Mouse (Mus musculus) MEL (cell line): ENCODE results near the gene Tcf19. TPM values are rescaled to one million over a fixed set of nuclear protein-coding genes. Genes with fewer than 3 reads are reported as not detected.
A peak's percentile ranks its signal among the peaks of the same experiment; 100 is the strongest.

Experiments
- DNase-seq: peaks from one replicate; pipeline ENCODE4 v3.0.0; 2011; ENCODE audit warnings: low read depth, low spot score
- H3K27ac ChIP-seq: 2 replicates; pipeline ENCODE4 v1.5.1; 2012; ENCODE audit warnings: low read depth, mild to moderate bottlenecking, control low read depth, low read length, moderate library complexity; ENCODE audit not compliant: control insufficient read depth
- H3K27me3 ChIP-seq, 2 experiments: fragments of 150-350 bp in 1 of 2; sonication (generic) in 1 of 2; 2 replicates each; pipeline ENCODE4 v1.6.1; 2012; ENCODE audit warnings: low read length in 2 of 2, mild to moderate bottlenecking in 2 of 2, improper control_type of control experiment in 1 of 2, moderate library complexity in 1 of 2; ENCODE audit not compliant: insufficient read depth in 2 of 2, control insufficient read depth in 1 of 2
- H3K36me3 ChIP-seq, 2 experiments: 2 replicates each; pipeline ENCODE4 v1.6.1; 2012 to 2014; ENCODE audit warnings: low read length in 2 of 2, improper control_type of control experiment in 1 of 2, inconsistent platforms in 1 of 2, mild to moderate bottlenecking in 1 of 2; ENCODE audit not compliant: insufficient read depth in 2 of 2, control insufficient read depth in 1 of 2
- H3K4me1 ChIP-seq, 2 experiments: fragments of 150-350 bp in 1 of 2; sonication (generic) in 1 of 2; 2 replicates each; pipeline ENCODE4 v1.6.1; 2012; ENCODE audit warnings: low read length in 2 of 2, improper control_type of control experiment in 1 of 2, mild to moderate bottlenecking in 1 of 2; ENCODE audit not compliant: insufficient read depth in 2 of 2, control insufficient read depth in 1 of 2
- H3K4me3 ChIP-seq, 2 experiments: fragments of 150-350 bp in 1 of 2; sonication (generic) in 1 of 2; 2 replicates each; pipeline ENCODE4 v1.5.1; 2012; ENCODE audit warnings: low read depth in 2 of 2, low read length in 2 of 2, mild to moderate bottlenecking in 2 of 2, moderate library complexity in 2 of 2, control low read depth in 1 of 2, improper control_type of control experiment in 1 of 2; ENCODE audit not compliant: control insufficient read depth in 1 of 2, insufficient read depth in 1 of 2
- H3K79me2 ChIP-seq: 2 replicates; pipeline ENCODE4 v1.6.1; 2012; ENCODE audit warnings: mild to moderate bottlenecking, low read length, moderate library complexity; ENCODE audit not compliant: control insufficient read depth, poor library complexity, insufficient read depth
- H3K9ac ChIP-seq: 2 replicates; pipeline ENCODE4 v1.6.1; 2012; ENCODE audit warnings: low read depth, mild to moderate bottlenecking, control low read depth, low read length, moderate library complexity; ENCODE audit not compliant: control insufficient read depth, poor library complexity, severe bottlenecking
- H3K9me3 ChIP-seq: fragments of 150-350 bp; sonication (generic); replicated peaks from 2 replicates; pipeline ENCODE4 v1.6.1; 2012; ENCODE audit warnings: mild to moderate bottlenecking, low read length, improper control_type of control experiment, moderate library complexity; ENCODE audit not compliant: insufficient read depth
- CHD2 ChIP-seq: IDR thresholded peaks from 2 replicates; pipeline ENCODE4 v1.6.1; 2011; ENCODE audit warnings: low read length, improper control_type of control experiment
- CTCF ChIP-seq, 3 experiments: IDR thresholded peaks in 2 of 3; conservative IDR thresholded peaks in 1 of 3; 2 replicates each; pipeline ENCODE4 v1.5.1; 2011 to 2012; ENCODE audit warnings: low read length in 3 of 3, low read depth in 2 of 3, mild to moderate bottlenecking in 2 of 3, improper control_type of control experiment in 1 of 3, inconsistent platforms in 1 of 3, mixed read lengths in 1 of 3, moderate library complexity in 1 of 3; ENCODE audit not compliant: control insufficient read depth in 1 of 3, insufficient read depth in 1 of 3, poor library complexity in 1 of 3, severe bottlenecking in 1 of 3
- E2F4 ChIP-seq: IDR thresholded peaks from 2 replicates; pipeline ENCODE4 v1.6.1; 2011; ENCODE audit warnings: low read depth, low read length, improper control_type of control experiment, borderline replicate concordance
- ELF1 ChIP-seq: IDR thresholded peaks from 2 replicates; pipeline ENCODE4 v1.6.1; 2014; ENCODE audit warnings: low read depth, mild to moderate bottlenecking, inconsistent platforms, low read length, improper control_type of control experiment, moderate library complexity
- EP300 ChIP-seq, 2 experiments: IDR thresholded peaks; 2 replicates each; pipeline ENCODE4 v1.6.1; 2011; ENCODE audit warnings: improper control_type of control experiment in 2 of 2, low read length in 2 of 2, low read depth in 1 of 2, mild to moderate bottlenecking in 1 of 2
- HCFC1 ChIP-seq: IDR thresholded peaks from 2 replicates; pipeline ENCODE4 v1.6.1; 2012; ENCODE audit warnings: low read depth, mild to moderate bottlenecking, inconsistent platforms, low read length, improper control_type of control experiment, moderate library complexity
- JUND ChIP-seq: IDR thresholded peaks from 2 replicates; pipeline ENCODE4 v1.6.1; 2011; ENCODE audit warnings: low read depth, mild to moderate bottlenecking, improper control_type of control experiment, low read length
- MAFK ChIP-seq: IDR thresholded peaks from 2 replicates; pipeline ENCODE4 v1.6.1; 2011; ENCODE audit warnings: low read depth, mild to moderate bottlenecking, low read length, improper control_type of control experiment, borderline replicate concordance
- MAX ChIP-seq: IDR thresholded peaks from 2 replicates; pipeline ENCODE4 v1.6.1; 2011; ENCODE audit warnings: low read length, improper control_type of control experiment
- MAZ ChIP-seq: IDR thresholded peaks from 2 replicates; pipeline ENCODE4 v1.6.1; 2012; ENCODE audit warnings: low read depth, mild to moderate bottlenecking, inconsistent platforms, low read length, improper control_type of control experiment
- MYC ChIP-seq: IDR thresholded peaks from 2 replicates; pipeline ENCODE4 v1.6.1; 2011; ENCODE audit warnings: low read depth, mild to moderate bottlenecking, low read length, improper control_type of control experiment, moderate library complexity
- NELFE ChIP-seq: IDR thresholded peaks from 2 replicates; pipeline ENCODE4 v1.6.1; 2011; ENCODE audit warnings: low read depth, low read length, improper control_type of control experiment
- NRF1 ChIP-seq: IDR thresholded peaks from 2 replicates; pipeline ENCODE4 v1.6.1; 2014; ENCODE audit warnings: low read depth, mild to moderate bottlenecking, inconsistent platforms, low read length, improper control_type of control experiment, moderate library complexity; ENCODE audit not compliant: poor library complexity, insufficient read depth, severe bottlenecking
- POLR2A ChIP-seq, 2 experiments: IDR thresholded peaks; 2 replicates each; pipeline ENCODE4 v1.6.1; 2011 to 2012; ENCODE audit warnings: low read length in 2 of 2, mild to moderate bottlenecking in 2 of 2, control low read depth in 1 of 2, improper control_type of control experiment in 1 of 2, low read depth in 1 of 2, moderate library complexity in 1 of 2; ENCODE audit not compliant: control insufficient read depth in 1 of 2, insufficient read depth in 1 of 2, poor library complexity in 1 of 2
- POLR2AphosphoS2 ChIP-seq: IDR thresholded peaks from 2 replicates; pipeline ENCODE4 v1.6.1; 2011; ENCODE audit warnings: low read length, improper control_type of control experiment
- POLR2AphosphoS5 ChIP-seq: IDR thresholded peaks from 2 replicates; pipeline ENCODE4 v1.6.1; 2012; ENCODE audit warnings: low read depth, borderline replicate concordance, mild to moderate bottlenecking, inconsistent platforms, low read length, moderate library complexity, mixed read lengths
- RAD21 ChIP-seq: IDR thresholded peaks from 2 replicates; pipeline ENCODE4 v1.6.1; 2011; ENCODE audit warnings: mild to moderate bottlenecking, low read depth, low read length, improper control_type of control experiment
- SIN3A ChIP-seq: IDR thresholded peaks from 2 replicates; pipeline ENCODE4 v1.6.1; 2012; ENCODE audit warnings: low read length, improper control_type of control experiment, inconsistent platforms
- SMC3 ChIP-seq: IDR thresholded peaks from 2 replicates; pipeline ENCODE4 v1.6.1; 2011; ENCODE audit warnings: low read depth, low read length, improper control_type of control experiment
- TAL1 ChIP-seq: IDR thresholded peaks from 2 replicates; pipeline ENCODE4 v1.6.1; 2012; ENCODE audit warnings: mild to moderate bottlenecking, inconsistent platforms, low read length, moderate library complexity, mixed read lengths
- TBP ChIP-seq: IDR thresholded peaks from 2 replicates; pipeline ENCODE4 v1.8.0; 2011; ENCODE audit warnings: low read depth, low read length, improper control_type of control experiment
- USF1 ChIP-seq: IDR thresholded peaks from 2 replicates; pipeline ENCODE4 v1.6.1; 2014; ENCODE audit warnings: low read depth, mild to moderate bottlenecking, inconsistent platforms, low read length, improper control_type of control experiment, moderate library complexity
- ZC3H11A ChIP-seq: IDR thresholded peaks from 2 replicates; pipeline ENCODE4 v1.6.1; 2012; ENCODE audit warnings: low read depth, mild to moderate bottlenecking, inconsistent platforms, low read length, improper control_type of control experiment
- ZKSCAN1 ChIP-seq: IDR thresholded peaks from 2 replicates; pipeline ENCODE4 v1.6.1; 2012; ENCODE audit warnings: low read depth, mild to moderate bottlenecking, inconsistent platforms, low read length, improper control_type of control experiment, moderate library complexity
- polyA plus RNA-seq, 2 experiments: library from polyadenylated mRNA; stranded (reverse) in 1 of 2; unstranded in 1 of 2; fragments of >175 nt in 1 of 2; fragments of >200 nt in 1 of 2; gene quantifications; 2 replicates each; pipeline versions ENCODE4 v1.2.1 to v1.2.4; 2012; ENCODE audit warnings: low replicate concordance in 2 of 2, low read depth in 1 of 2; ENCODE audit not compliant: insufficient read length in 2 of 2, insufficient read depth in 1 of 2, missing spikeins in 1 of 2
- total RNA-seq: library from RNA; depleted of rRNA; stranded (reverse); fragments of 300-350 nt; gene quantifications from 2 replicates; pipeline ENCODE4 v1.2.3, GENCODE M21; 2012

Gene Tcf19
- total and polyA plus RNA-seq, 3 experiments, result 16.6 to 25.7 TPM; not detected in 1

- DNase-seq, result no peak
- no peaks in the 10 kb centered on the region for H3K9me3 ChIP-seq
- H3K27me3 ChIP-seq, result no peaks in the 10 kb centered on the region
- H3K4me3 ChIP-seq, result no peak overlapping the region
- no peaks in the 10 kb centered on the region for H3K36me3 ChIP-seq
- H3K79me2 ChIP-seq, result no peaks in the 10 kb centered on the region
- H3K27ac ChIP-seq, result no peak overlapping the region
- TF ChIP-seq TAL1 (no peak), ZC3H11A (no peak), HCFC1 (no peak), NELFE (no peak), SMC3 (no peak), EP300 (IDR thresholded peaks at IDR 0.05; ENCODE audit: low read depth in 1 of 2, low read length in 2 of 2) (no peak), E2F4 (no peak), POLR2AphosphoS5 (no peak), USF1 (no peak), POLR2A (IDR thresholded peaks at IDR 0.05; ENCODE audit: control insufficient read depth in 1 of 2, insufficient read depth in 1 of 2, low read depth in 1 of 2, low read length in 2 of 2, poor library complexity in 1 of 2) (no peak), MAX (no peak), POLR2AphosphoS2 (no peak), TBP (no peak), MAZ (no peak), MYC (no peak), CHD2 (no peak), ZKSCAN1 (no peak), SIN3A (no peak), ELF1 (no peak)
- TF ChIP-seq, all 39 proteins: peak for 0
- Histone ChIP-seq H3K9ac (no peak overlapping the region), H3K4me1 (no peaks in the 10 kb centered on the region)
These were observed 7.7 kb upstream of the Tcf19 start for GRCm38 (mm10) chr17:35524354-35524753.

GRCm38 (mm10) chr17:35517526-35517925 is 902 bp upstream of the Tcf19 start:
- DNase-seq, result peak; percentile 34
- TF ChIP-seq SIN3A (no peak), E2F4 (no peak), MAFK (no peak), CTCF (IDR thresholded peaks at IDR 0.05 in 2 of 3, conservative IDR thresholded peaks at IDR 0.05 in 1 of 3; ENCODE audit: control insufficient read depth in 1 of 3, insufficient read depth in 1 of 3, low read depth in 2 of 3, low read length in 3 of 3, poor library complexity in 1 of 3, severe bottlenecking in 1 of 3) (no peak), MYC (no peak), NRF1 (no peak), RAD21 (no peak), TAL1 (no peak), POLR2AphosphoS2 (no peak), JUND (no peak), SMC3 (no peak), MAX (no peak), POLR2A (IDR thresholded peaks at IDR 0.05; ENCODE audit: control insufficient read depth in 1 of 2, insufficient read depth in 1 of 2, low read depth in 1 of 2, low read length in 2 of 2, poor library complexity in 1 of 2) (no peak), POLR2AphosphoS5 (no peak), USF1 (no peak)
- Histone ChIP-seq H3K9me3 (no peaks in the 10 kb centered on the region), H3K36me3 (no peaks in the 10 kb centered on the region), H3K4me1 (peaks cover 0 to 5% of the 10 kb centered on the region in 2 experiments; a peak in 2 of 4 replicates), H3K4me3 (peak overlapping the region; percentile 69 to 71), H3K9ac (peak overlapping the region; percentile 83), H3K79me2 (peaks cover 2% of the 10 kb centered on the region; the same call in 1 of the 2 replicates), H3K27me3 (no peaks in the 10 kb centered on the region), H3K27ac (peak overlapping the region; percentile 17)
